Mouse (Mus musculus) C2C12 (cell line): ENCODE measurements around the gene Cd6.

Source experiments
- CTCF ChIP-seq: IDR thresholded peaks from one replicate; pipeline ENCODE4 v1.5.1; 2011; ENCODE audit not compliant: control insufficient read depth, insufficient read depth, insufficient read length
- FOSL1 ChIP-seq: IDR thresholded peaks from one replicate; pipeline ENCODE4 v1.8.0; 2011; ENCODE audit warnings: mild to moderate bottlenecking, low read length; ENCODE audit not compliant: poor library complexity, insufficient read depth, severe bottlenecking
- MAX ChIP-seq: IDR thresholded peaks from one replicate; pipeline ENCODE4 v1.6.1; 2011; ENCODE audit warnings: mild to moderate bottlenecking, control low read depth
- MYOD1 ChIP-seq: IDR thresholded peaks from one replicate; pipeline ENCODE4 v1.6.1; 2011; ENCODE audit warnings: low read depth; ENCODE audit not compliant: control insufficient read depth, insufficient read length
- MYOG ChIP-seq: IDR thresholded peaks from one replicate; pipeline ENCODE4 v1.6.1; 2011; ENCODE audit not compliant: control insufficient read depth, insufficient read length; ENCODE audit errors: extremely low read depth
- USF1 ChIP-seq: IDR thresholded peaks from one replicate; pipeline ENCODE4 v1.6.1; 2011; ENCODE audit warnings: low read depth, mild to moderate bottlenecking, control low read depth, moderate library complexity

DNA sequence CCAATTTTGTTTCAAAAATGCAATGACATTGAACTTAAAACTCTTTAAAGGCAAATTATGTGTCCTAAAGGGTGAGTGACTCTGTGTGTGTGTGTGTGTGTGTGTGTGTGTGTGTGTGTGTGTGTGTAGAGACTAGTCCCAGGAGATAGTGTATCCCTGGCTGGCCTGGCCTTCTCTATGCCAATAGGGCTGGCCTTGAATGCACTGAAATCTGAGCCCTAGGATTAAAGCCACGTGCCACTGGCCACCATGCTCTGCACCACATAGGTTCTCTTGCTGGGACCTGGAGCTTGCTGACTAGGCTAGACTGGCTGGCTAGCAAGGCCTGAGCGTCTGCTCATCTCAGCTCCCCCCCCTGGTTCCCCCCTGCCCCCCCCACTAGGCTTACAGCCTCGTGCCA, 36.8 kb downstream of the Cd6 start:
- TF ChIP-seq CTCF = no peak
- TF ChIP-seq MYOG = no peak
- no peak for TF ChIP-seq FOSL1
- peak; percentile 22 for TF ChIP-seq USF1
- no peak for TF ChIP-seq MAX
- no peak for TF ChIP-seq MYOD1
